Mouse (Mus musculus) heart, postnatal 14 days (tissue): ENCODE measurements around the gene Cpn1. TPM values are rescaled to one million over a fixed set of nuclear protein-coding genes. Genes with fewer than 3 reads are reported as not detected.
A peak's percentile ranks its signal among the peaks of the same experiment; 100 is the strongest.
"Not testable (repeated sequence)": the region's sequence is repeated elsewhere in the genome, so short reads cannot be mapped to it uniquely, and the experiment has no call there.

Source experiments
- DNase-seq, 2 experiments: peaks; one replicate each; pipeline ENCODE4 v3.0.0; 2021 to 2022
- intact Hi-C: fragments of 180-260 bp; cut with DNase I; formaldehyde crosslinking; loops from one replicate; pipeline ENCODE4 v1.15.1; 2025
- total RNA-seq, 2 experiments: library from RNA; stranded (reverse); gene quantifications; 2 replicates each; pipeline ENCODE4 v1.2.3; 2021

Cpn1 gene
- total RNA-seq, 2 experiments from 2014 or later, result 0.12 TPM; not detected in 1

DNA sequence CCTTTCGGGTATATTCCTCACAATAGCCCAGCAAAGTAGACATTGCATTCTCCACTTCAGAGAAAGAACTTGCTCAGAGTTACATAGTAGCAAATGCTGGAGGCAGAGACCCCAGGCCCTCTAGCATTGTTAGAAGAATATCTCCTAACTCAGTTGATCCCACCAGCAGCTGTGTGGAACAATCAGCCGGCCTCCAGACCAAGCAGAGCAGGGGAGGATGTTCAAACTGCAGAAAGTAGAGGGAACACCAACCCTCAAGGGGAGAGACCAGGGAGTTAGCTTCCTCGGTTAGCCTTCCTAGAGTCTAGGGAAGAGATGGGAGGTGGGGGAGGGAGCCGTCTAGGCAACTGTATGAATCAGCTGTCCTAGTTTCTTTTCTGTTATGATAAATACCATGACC is 6.1 kb upstream of the Cpn1 start:
- DNase-seq, result no peak
- intact Hi-C loops, result no loop called here

DNA sequence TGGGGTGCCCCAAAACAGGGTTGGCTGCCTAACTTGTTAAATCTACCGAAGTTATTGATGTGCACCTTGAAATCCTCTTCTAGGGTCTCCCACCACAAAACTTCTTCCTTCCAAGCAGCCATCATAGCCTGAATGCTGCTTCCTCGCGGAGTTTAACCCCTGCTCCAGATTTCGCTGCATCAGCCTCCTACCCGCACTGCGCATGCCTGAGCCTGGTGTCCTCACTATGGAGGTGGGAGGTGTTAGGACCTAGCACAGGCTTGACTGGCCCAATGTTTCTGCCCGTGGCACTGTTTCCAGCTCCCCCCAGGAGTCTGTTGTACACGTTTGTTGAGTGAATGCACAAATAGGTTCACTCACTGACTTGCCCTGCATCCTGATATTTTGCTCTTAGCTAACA is 4.0 kb upstream of the Cpn1 start:
- DNase-seq, result no peak
- intact Hi-C loops, result no loop called here

DNA sequence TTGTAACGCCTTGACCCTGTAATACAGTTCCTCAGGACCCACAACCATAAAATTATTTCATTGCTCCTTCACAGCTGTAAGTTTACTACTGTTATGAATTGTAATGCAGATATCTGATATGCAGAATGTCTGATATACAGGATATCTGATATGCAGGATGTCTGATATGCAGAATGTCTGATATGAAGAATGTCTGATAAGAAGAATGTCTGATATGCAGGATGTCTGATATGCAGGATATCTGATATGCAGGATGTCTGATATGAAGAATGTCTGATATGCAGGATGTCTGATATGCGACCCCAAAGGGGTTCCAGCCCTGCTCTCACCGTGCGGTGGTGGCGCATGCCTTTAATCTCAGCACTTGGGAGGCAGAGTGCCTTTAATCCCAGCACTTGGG is 4.4 kb downstream of the Cpn1 start:
- no peak for DNase-seq
- intact Hi-C loops, result no loop called here

DNA sequence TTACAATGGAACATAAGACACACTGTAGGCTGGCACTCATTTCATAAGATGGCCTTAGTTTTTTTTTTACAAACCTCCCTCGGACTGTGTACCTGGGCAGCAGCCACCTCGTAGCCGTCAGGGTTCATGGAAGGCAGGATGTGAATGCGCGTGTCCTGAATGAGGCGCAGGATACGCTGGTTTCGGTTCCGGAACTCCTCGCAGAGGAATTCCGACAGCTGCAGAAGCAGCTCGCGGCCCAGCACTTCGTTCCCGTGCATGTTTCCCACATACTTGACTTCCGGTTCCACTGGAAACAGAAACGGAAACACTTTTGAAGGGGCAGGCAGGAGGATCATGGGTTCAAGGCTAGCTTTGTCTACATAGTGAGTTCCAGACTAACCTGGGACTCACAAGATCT is 5.6 kb downstream of the Cpn1 start:
- no peak for DNase-seq
- intact Hi-C loops, result no loop called here

DNA sequence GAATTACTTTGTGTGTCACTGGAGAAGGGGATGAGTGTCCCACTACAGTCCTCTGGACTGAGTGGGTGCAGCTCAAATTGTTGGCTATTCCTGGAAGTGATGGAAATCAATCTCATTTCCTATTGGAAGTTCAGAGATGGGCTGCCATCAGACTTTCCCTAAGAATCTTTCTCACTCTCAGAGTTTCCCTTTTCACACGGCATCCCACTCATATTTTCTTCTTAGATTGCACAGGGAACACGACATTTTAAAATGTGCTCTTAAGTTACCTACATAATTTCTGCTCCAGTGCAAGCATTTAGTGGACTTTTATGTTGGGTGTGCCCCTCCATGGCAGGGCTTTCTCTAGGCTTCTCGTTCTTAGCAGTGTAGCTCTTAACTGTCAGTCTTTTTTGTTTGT is 8.6 kb downstream of the Cpn1 start:
- DNase-seq, result no peak
- intact Hi-C loops, result no loop called here

DNA sequence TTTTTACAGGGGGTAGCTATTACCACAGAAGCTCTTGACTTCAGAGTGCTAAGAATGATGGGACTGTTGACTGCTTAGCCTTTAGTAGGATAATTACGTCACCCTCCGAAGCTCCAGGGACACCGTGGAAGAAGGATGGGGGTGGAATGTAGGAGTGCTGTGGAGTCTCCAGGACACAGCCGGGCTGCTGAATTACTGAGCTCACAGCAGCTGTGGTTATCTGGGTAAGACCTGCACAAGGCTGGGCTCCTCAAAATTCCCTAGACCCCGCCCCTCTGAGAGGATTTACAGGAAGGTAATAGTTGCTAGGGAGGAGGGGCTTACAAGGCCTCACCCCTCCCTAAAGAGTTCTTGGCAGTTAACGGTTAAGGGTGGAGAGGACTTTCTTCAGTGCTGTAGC is 9.7 kb downstream of the Cpn1 start:
- peak in 1 of 2 experiments; percentile 7 for DNase-seq

DNA sequence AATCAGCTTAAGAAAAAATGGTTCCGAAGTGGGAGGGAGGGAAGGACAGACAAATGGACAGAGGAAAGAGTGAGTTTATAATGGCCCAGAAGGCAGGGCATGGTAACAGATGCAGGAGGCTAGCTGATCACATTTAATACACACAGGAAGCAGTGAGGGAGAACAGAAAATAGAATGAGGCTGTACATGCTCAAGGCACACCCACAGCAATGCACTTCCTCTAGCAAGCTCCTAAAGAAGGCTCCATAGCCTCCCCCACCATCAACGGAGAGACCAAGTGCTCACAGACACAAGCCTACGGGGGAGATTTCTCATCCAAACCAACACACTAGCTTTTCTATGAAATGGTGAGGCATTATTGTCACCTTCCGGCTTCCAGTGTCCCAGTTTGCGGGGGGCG is 12.1 kb downstream of the Cpn1 start:
- DNase-seq, result no peak
- intact Hi-C loops, result no loop called here

More for the DNA sequence above, 9.7 kb downstream of the Cpn1 start:
- intact Hi-C loops, result no loop called here

DNA sequence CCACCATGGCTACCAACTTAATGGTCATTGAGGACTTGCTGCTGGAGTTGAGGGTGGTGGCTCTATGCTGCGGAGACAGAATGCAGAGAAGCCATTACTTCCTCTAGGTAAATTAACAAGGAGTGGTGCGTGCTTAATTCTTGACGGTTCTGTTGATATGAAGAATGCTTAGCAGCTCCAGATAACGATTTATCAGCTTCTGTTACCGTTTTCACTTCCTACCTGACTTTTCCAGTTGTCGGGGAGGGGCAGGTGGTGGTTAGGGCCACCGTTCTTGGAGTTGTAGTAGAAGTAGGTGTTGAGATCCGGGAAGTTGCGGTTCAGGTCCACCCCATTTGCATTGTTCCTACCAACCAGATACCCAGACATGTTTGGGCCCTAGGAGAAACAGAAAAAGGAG is 12.6 kb downstream of the Cpn1 start:
- DNase-seq, result no peak
- intact Hi-C loops, result no loop called here

DNA sequence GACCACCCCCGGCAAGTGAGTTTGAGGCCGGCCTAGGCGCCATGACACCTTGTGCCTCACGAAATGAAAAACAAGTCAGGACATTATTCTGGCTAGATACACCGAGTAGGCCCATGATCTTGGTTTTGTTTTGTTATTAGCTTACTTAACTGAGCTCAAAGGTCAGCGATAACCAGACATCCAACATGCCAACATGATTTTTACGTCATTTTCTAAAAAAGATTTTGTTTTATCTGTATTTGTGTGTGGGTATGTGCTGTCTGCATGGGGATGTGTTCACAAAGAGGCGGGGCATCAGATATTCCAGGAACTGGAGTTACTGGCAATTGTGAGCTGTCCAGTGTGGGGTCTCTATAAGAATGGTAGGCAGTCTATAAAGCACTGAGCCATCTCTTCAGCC is 14.2 kb downstream of the Cpn1 start:
- intact Hi-C loops, result no loop called here
- DNase-seq, result no peak

DNA sequence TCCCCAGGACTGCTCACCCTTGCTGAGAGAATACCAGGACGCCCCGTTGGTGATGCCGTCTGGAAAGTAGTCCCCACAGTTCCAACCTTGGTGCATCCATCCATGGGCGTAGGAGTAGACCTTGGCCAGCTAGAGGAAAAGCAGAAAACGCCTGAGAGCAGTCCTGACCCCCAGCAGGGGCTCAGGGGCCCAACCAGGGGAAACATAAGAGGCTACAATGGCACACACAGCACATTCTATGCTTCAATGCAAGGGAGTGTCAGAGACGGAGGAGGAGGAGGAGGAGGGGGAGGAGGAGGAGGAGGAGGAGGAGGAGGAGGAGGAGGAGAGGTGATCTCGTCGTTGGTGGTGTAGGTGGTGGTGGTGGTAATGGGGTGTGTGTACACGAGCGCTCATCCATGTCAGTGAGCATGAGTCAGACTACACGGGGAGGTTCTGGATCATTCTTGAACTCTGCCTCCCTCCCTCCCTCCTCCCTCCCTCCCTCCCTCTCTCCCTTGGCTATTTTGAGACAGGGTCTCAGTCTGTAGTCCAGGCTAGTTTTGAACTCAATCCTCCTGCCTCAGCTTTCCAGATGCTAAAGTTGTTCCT is 17.8 kb downstream of the Cpn1 start:
- no peak for DNase-seq
- intact Hi-C loops, result no loop called here

DNA sequence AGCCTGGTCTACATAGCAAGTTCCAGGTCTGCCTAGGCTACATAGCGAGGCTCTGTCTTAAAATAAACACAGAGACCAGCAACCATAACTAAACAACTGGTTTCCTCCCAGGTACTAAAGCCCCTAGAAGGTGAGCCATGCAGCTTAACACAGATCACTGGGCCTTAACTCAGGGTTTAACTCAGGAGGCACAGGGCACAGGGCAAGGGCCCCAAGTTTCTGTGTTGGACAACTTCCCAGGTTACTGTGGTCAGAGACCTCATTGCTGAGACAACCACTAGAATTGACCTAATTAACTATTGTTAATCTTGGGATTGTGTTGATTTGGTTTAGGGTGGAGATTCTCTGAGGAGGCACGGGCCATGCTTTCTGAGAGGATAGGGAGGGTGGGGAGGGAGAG is 19.9 kb downstream of the Cpn1 start:
- intact Hi-C loops, result no loop called here
- no peak for DNase-seq

DNA sequence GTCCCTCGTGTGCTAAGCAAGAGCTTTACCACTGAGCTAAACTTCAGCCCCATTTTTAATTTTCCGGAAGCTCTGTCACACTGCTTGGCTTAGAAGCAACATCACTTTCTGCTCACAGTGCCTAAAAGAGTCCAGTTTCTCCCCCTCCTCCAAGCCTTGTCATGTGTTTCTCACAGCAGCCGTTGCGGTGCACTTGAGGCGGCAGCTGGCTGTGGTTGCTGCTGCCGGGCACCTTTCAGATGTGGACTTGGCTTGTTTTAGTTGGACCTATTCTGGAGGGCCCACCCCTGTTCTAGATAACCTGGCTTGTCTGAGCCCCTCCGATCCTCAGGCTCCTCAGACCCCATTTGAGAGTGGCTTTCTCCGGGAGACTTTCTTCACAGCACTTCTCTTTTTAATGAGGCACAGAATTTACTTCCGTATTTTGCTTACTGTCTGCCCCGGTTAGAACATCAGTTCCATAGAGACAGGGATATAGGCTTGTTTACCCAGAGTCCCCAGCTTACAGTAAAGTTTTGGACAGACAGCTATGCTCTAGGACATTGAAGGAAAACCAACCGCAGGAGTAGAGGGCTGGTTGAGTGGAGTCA is 20.8 kb downstream of the Cpn1 start:
- intact Hi-C loops, result no loop called here
- peak in 1 of 2 experiments; percentile 14 for DNase-seq

DNA sequence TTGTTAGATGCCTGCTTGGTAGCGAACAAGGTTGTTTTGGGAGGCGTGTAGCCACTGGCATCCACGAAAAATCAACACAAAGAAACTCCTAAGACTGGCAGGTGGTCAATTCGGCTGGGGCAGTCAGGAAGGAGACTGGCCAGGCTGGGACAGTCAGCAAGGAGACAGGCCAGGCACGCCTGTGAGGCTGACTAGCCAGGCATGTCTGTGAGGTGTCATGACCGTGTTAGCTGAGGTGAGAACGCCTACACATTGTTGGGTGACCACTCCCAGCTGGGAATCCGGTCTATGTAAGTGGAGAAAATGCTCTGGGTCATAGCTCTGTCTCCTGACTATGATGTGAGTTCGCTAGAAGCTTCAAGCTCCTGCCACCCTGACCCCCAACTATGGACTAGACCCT is 23.6 kb downstream of the Cpn1 start:
- DNase-seq, result no peak
- intact Hi-C loops, result no loop called here

DNA sequence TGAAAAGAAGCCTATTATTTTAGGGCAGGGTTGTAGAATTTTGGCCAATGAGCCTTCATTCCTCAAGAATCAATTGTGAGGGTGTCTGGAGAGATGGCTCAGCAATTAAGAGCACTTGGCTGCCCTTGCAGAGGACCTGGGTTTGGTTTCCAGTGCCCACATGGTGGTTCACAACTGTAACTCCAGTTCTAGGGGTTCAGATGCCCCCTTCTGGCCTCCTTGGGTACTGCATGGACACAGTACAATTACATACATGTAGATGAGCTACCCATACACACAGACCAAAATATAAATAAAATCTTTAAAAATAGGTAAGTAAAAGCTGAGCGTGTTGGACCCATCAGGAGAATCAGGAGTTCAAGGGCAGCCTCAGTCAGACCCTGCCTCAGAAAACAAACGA is 25.2 kb downstream of the Cpn1 start:
- no peak for DNase-seq
- intact Hi-C loops, result no loop called here

DNA sequence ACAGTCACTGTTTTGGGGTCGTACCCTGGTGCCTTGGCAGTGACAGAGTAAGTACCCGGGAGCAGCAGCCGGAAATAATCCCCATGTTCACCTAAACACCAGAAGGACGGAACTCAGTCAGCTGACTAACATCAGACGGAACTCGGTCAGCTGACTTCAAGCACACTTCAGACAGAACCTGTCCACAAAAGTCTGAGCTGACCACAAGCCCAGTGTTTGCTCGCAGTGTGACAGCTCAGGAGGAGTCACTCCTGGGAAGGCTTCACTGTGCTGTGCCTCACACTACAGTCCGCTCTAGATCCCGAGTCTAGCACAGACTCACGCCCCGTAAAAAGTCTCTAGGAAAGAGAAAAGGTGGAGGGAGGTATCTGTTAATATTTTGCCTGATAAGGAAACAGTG is 26.3 kb downstream of the Cpn1 start:
- intact Hi-C loops, result no loop called here

DNA sequence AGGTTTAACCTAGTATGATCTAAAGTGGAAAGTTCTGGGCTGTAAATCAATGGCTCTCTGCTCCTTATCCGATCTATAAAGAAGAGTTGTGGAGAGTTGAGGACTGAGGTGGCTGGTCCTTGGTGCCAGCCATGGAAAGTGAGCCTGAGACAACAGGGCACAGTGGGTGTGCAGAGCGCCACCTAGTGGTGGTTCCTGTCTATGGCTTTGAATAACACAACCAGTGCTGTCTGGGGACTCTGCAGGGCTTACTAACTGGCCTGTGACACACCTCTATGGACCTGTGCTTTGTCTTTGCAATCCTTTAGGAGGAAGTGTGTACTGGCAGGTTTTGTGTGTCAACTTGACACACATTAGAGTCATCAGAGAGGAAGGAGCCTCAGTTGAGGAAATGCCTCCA is 27.2 kb downstream of the Cpn1 start:
- intact Hi-C loops, result loop anchor here (1.0 to 5.0 kb wide), 2 partner anchors 107 to 127 kb away; no protein-coding TSS in a partner anchor
- peak; percentile 72 to 83 for DNase-seq

More for the DNA sequence above, 26.3 kb downstream of the Cpn1 start:
- DNase-seq, result no peak

DNA sequence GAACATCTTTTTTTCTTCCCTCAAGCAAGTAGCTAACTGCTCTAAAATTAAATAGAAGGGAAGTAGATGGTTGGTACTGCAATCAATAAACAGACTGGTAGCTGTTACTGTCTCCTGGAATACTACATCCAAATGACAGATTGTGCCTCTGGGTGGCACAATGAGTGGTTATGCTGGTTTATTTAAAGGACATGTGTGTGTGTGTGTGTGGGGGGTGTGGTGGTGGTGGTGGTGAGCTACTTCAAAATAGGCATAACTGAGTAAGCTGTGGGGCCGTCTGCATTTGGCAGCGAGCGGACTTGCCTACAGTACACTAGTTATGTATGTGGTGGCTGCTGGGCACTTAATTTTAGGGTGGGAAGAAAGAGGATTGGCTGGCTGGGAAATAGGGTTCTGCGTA is 28.5 kb downstream of the Cpn1 start:
- intact Hi-C loops, result loop anchor here (5.0 kb wide), 1 partner anchor 106 kb away; no protein-coding TSS in a partner anchor
- no peak for DNase-seq

DNA sequence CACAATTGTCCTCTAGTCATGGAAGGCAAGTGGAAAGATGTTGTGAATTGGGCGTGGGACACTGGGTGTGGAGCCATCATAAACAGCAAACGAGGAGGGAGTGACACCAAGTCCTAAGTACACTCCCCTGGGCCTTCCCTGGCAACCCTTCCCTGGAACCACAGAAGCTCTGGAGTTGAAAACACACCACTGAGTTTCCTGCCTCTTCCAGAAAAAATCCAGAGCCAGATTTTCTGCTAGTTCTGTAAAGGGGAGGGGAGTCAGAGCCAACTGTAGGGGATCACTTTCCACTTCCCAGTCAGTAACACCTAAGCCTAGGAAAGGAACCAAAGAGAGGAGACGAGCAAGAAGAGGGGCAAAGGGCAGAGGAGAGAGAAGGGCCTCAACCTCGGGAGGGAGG is 29.0 kb downstream of the Cpn1 start:
- intact Hi-C loops, result loop anchor here (5.0 kb wide), 1 partner anchor 105 kb away; no protein-coding TSS in a partner anchor
- DNase-seq, result peak; percentile 25 to 33

DNA sequence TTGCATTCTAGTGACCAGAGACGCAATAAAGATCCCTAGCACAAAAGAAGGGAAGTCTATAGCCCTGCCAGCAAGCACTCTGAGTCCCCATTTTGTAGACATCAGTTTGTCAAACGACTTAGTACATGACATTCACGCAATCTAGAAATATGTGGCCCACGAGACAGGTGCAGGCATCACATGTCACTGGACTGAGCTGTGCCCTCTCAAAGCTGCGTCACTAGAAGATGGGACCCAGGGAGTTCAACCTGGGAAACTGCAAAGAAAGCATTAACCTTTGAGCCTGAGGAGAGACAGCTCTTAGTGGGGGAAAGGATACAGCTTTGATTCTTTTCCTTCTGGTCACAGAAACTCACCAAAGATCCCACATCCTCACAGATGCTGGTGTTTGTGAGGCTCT is 31.1 kb downstream of the Cpn1 start:
- DNase-seq, result no peak
- intact Hi-C loops, result loop anchor here (5.0 kb wide), 1 partner anchor 103 kb away; no protein-coding TSS in a partner anchor

DNA sequence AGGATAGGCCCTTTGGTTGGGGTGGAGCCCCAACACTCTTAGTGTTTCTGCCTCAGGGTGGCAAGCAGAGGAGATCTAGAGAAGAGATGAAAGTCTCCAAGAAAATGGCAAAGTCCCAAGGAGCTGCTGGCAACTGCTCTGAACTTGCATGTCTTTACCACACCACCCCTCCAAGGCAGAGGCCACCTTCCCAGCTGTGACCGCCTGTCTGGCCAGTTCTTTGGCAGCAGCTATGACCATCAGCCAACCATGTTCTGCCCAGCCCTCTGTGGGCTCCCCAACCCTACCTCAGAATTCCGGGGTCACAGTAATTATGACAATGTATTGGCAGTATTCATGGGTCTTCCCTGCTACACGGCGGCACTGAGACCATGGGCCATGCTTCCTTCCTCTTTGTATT is 31.5 kb downstream of the Cpn1 start:
- intact Hi-C loops, result loop anchor here (5.0 kb wide), 1 partner anchor 103 kb away; no protein-coding TSS in a partner anchor
- no peak for DNase-seq

DNA sequence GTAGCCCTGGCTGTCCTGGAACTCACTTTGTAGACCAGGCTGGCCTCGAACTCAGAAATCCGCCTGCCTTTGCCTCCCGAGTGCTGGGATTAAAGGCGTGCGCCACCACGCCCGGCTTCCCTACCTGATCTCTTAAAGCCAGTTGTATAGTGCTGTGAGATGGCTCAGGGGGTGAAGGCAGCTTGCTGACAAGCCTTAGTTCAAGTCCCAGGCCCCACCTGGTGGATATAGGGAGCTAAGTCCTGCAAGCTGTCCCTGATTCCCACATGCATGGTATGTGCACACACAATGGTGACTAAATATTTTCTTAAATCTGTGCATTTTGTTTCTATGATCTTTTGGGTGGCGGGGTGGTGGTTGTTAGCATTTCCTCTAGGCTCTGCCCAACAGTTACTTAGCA is 33.4 kb downstream of the Cpn1 start:
- DNase-seq, intact Hi-C loops: not testable (repeated sequence)

DNA sequence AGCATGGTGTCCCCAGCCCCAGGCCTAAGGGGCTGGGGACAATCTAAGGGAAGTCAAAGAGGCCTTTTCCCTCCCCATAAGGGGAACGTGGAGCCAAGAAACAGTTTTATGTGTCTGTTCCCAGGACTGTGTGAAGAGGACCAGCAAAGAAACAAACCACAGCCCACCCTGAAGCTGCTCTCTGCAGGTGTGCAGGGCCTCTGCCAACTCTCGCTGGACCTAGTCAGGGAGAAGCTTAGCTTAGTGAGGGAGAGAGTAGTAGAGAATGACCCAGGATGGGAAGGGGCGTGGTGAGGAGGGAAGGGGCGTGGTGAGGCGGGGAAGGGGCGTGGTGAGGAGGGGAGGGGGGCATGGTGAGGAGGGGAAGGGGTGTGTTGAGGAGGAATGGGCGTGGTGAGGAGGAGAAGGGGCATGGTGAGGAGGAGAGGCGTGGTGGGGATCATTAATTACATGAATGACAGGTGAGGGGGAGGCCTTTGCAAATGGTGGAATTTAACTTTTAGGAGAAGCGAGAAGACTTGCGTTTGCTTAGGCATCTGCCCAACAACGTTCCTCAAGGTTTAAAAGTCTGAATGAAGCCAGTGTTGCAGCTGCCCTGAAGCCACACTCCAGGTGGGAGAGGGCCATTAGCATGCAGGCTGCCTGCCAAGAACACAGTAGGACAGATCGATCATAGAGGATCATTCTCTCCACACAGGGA is 37.1 kb downstream of the Cpn1 start:
- intact Hi-C loops, result no loop called here
- DNase-seq, result no peak
